Mouse (Mus musculus) lung, adult 10 weeks (tissue): ENCODE measurements around the gene Akt3. TPM values are rescaled to one million over a fixed set of nuclear protein-coding genes. Genes with fewer than 3 reads are reported as not detected.

ENCODE experiments used
- polyA plus RNA-seq: library from polyadenylated mRNA; stranded (reverse); fragments of 350-450 nt; fragmentation: Illumina TruSeq; extraction: RNeasy Lipid Tissue Mini Kit (QIAGEN cat#74804); gene quantifications from one replicate; pipeline ENCODE4 v1.2.3, GENCODE M21; 2014; ENCODE audit warnings: low read depth, low replicate concordance; ENCODE audit not compliant: insufficient read depth

Gene Akt3
- polyA plus RNA-seq, result 16.8 TPM

GRCm38 (mm10) chr1:177258034-177258342 is at the start of gene Akt3:
TSS of gene Akt3 (minus strand) at chr1:177258203.

Other genes starting within 250 kb of the Akt3 start
- 13.9 TPM for gene Zbtb18, start 184.1 kb upstream of the Akt3 start, polyA plus RNA-seq